Mouse (Mus musculus) limb, embryonic 13.5 days (tissue): ENCODE measurements at regions not wholly inside any gene's neighbourhood (a gene's known extent, or its start where the extent isn't known, plus 50 kb on each side); places are given as distances from the start of the nearest gene placed in this dataset.

Experiments used
- ATAC-seq: fragments of 200-750 bp; cut with Nextera tagmentation; 2 replicates; pipeline ENCODE4 v1.8.0; 2017; ENCODE audit warnings: low read depth, moderate number of reproducible peaks, moderate TSS enrichment; ENCODE audit not compliant: low FRiP score
- H3K27ac ChIP-seq: fragments of 300-500 bp; sonication (generic); 2 replicates; pipeline ENCODE4 v1.5.1; 2015; ENCODE audit warnings: inconsistent platforms, mild to moderate bottlenecking, moderate library complexity
- H3K27me3 ChIP-seq: fragments of 300-500 bp; sonication (generic); 2 replicates; pipeline ENCODE4 v1.6.1; 2015; ENCODE audit warnings: mild to moderate bottlenecking, inconsistent platforms
- H3K36me3 ChIP-seq: fragments of 300-500 bp; sonication (generic); 2 replicates; pipeline ENCODE4 v1.6.1; 2015; ENCODE audit warnings: inconsistent platforms, mild to moderate bottlenecking, moderate library complexity
- H3K4me1 ChIP-seq: fragments of 300-500 bp; sonication (generic); 2 replicates; pipeline ENCODE4 v1.6.1; 2015; ENCODE audit warnings: inconsistent platforms
- H3K4me2 ChIP-seq: fragments of 300-500 bp; sonication (generic); replicated peaks from 2 replicates; pipeline ENCODE4 v1.6.1; 2015; ENCODE audit warnings: inconsistent platforms, mild to moderate bottlenecking, moderate library complexity
- H3K4me3 ChIP-seq: fragments of 300-500 bp; sonication (generic); 2 replicates; pipeline ENCODE4 v1.5.1; 2015; ENCODE audit warnings: moderate library complexity, mild to moderate bottlenecking, inconsistent platforms
- H3K9ac ChIP-seq: fragments of 300-500 bp; sonication (generic); 2 replicates; pipeline ENCODE4 v1.6.1; 2015; ENCODE audit warnings: mild to moderate bottlenecking, inconsistent platforms
- H3K9me3 ChIP-seq: fragments of 300-500 bp; sonication (generic); 2 replicates; pipeline ENCODE4 v1.6.1; 2016; ENCODE audit warnings: inconsistent platforms
- WGBS: fragments of 180-500 bp; shearing (Covaris S2); methylation state at CpG from one replicate; pipeline ENCODE4 v1.1.7; 2015; 5-methylcytosine and 5-hydroxymethylcytosine counted together

- Histone ChIP-seq H3K4me3 (no peak overlapping the region), H3K4me2 (no peak overlapping the region), H3K9me3 (no peaks in the 10 kb centered on the region), H3K27ac (no peak overlapping the region), H3K27me3 (no peaks in the 10 kb centered on the region), H3K4me1 (peaks cover 6% of the 10 kb centered on the region), H3K9ac (no peak overlapping the region), H3K36me3 (no peaks in the 10 kb centered on the region)
- 47% methylated on average over 7 of the region's 7 CpGs for WGBS
- ATAC-seq = peak; percentile 78; the same call in 1 of the 2 replicates
Measured at GRCm38 (mm10) chr12:77638266-77638665, 400.3 kb downstream of the Fut8 start.

GRCm38 (mm10) chr12:77642336-77642735 is 404.4 kb downstream of the Fut8 start:
- H3K36me3 ChIP-seq = no peaks in the 10 kb centered on the region
- no peak overlapping the region for H3K4me2 ChIP-seq
- peaks cover 6% of the 10 kb centered on the region for H3K4me1 ChIP-seq
- no peak overlapping the region for H3K27ac ChIP-seq
- no peak for ATAC-seq
- no peaks in the 10 kb centered on the region for H3K9me3 ChIP-seq
- H3K27me3 ChIP-seq = no peaks in the 10 kb centered on the region
- no peak overlapping the region for H3K9ac ChIP-seq
- H3K4me3 ChIP-seq = no peak overlapping the region
- 79% methylated on average over 4 of the region's 4 CpGs for WGBS

GRCm38 (mm10) chr12:77647841-77648240 is 409.9 kb downstream of the Fut8 start:
- no peak overlapping the region for H3K4me3 ChIP-seq
- H3K9ac ChIP-seq = no peak overlapping the region
- no peaks in the 10 kb centered on the region for H3K4me1 ChIP-seq
- H3K9me3 ChIP-seq = no peaks in the 10 kb centered on the region
- H3K27me3 ChIP-seq = no peaks in the 10 kb centered on the region
- ATAC-seq = no peak
- no peak overlapping the region for H3K4me2 ChIP-seq
- no peaks in the 10 kb centered on the region for H3K36me3 ChIP-seq
- H3K27ac ChIP-seq = no peak overlapping the region
- 54% methylated on average over 3 of the region's 3 CpGs for WGBS

- ATAC-seq = no peak
- no peak overlapping the region for H3K9ac ChIP-seq
- 64% methylated on average over 3 of the region's 3 CpGs for WGBS
Measured at GRCm38 (mm10) chr12:77654282-77654681, 416.4 kb downstream of the Fut8 start.

GRCm38 (mm10) chr12:77657060-77657459 is 419.1 kb downstream of the Fut8 start:
- 67% methylated on average over 5 of the region's 5 CpGs for WGBS
- Histone ChIP-seq H3K4me1 (0 out of 2 replicates have a peak, but pooled peaks cover 4% of the 10 kb centered on the region), H3K27ac (no peak overlapping the region), H3K27me3 (no peaks in the 10 kb centered on the region), H3K4me3 (no peak overlapping the region), H3K9ac (no peak overlapping the region), H3K9me3 (no peaks in the 10 kb centered on the region), H3K36me3 (no peaks in the 10 kb centered on the region), H3K4me2 (no peak overlapping the region)
- no peak for ATAC-seq

More at GRCm38 (mm10) chr12:77654282-77654681, 416.4 kb downstream of the Fut8 start:
- no peak overlapping the region for H3K4me3 ChIP-seq
- no peaks in the 10 kb centered on the region for H3K36me3 ChIP-seq
- no peak overlapping the region for H3K27ac ChIP-seq
- H3K9me3 ChIP-seq = no peaks in the 10 kb centered on the region
- 0 out of 2 replicates have a peak, but pooled peaks cover 4% of the 10 kb centered on the region for H3K4me1 ChIP-seq
- no peaks in the 10 kb centered on the region for H3K27me3 ChIP-seq
- no peak overlapping the region for H3K4me2 ChIP-seq

GRCm38 (mm10) chr12:77657878-77658277 is 420.0 kb downstream of the Fut8 start:
- no peak for ATAC-seq
- H3K27ac ChIP-seq = no peak overlapping the region
- H3K4me1 ChIP-seq = 0 out of 2 replicates have a peak, but pooled peaks cover 4% of the 10 kb centered on the region
- no peaks in the 10 kb centered on the region for H3K27me3 ChIP-seq
- no peaks in the 10 kb centered on the region for H3K36me3 ChIP-seq
- H3K4me3 ChIP-seq = no peak overlapping the region
- no peak overlapping the region for H3K9ac ChIP-seq
- H3K4me2 ChIP-seq = no peak overlapping the region
- no peaks in the 10 kb centered on the region for H3K9me3 ChIP-seq
- 20% methylated on average over 3 of the region's 3 CpGs for WGBS

GRCm38 (mm10) chr12:77663180-77663579 is 425.3 kb downstream of the Fut8 start:
- Histone ChIP-seq H3K4me2 (no peak overlapping the region), H3K36me3 (no peaks in the 10 kb centered on the region), H3K27ac (no peak overlapping the region), H3K4me3 (no peak overlapping the region), H3K4me1 (no peaks in the 10 kb centered on the region), H3K9me3 (no peaks in the 10 kb centered on the region), H3K27me3 (no peaks in the 10 kb centered on the region), H3K9ac (no peak overlapping the region)
- no peak for ATAC-seq
- 84% methylated on average over 3 of the region's 3 CpGs for WGBS

GRCm38 (mm10) chr12:77663665-77664374 is 425.9 kb downstream of the Fut8 start:
- Histone ChIP-seq H3K9ac (no peak overlapping the region), H3K4me1 (no peaks in the 10 kb centered on the region), H3K4me2 (no peak overlapping the region), H3K27ac (no peak overlapping the region), H3K4me3 (no peak overlapping the region), H3K36me3 (no peaks in the 10 kb centered on the region), H3K9me3 (no peaks in the 10 kb centered on the region), H3K27me3 (no peaks in the 10 kb centered on the region)
- 71% methylated on average over 7 of the region's 7 CpGs for WGBS
- no peak for ATAC-seq

- H3K36me3 ChIP-seq = no peaks in the 10 kb centered on the region
- WGBS = 83% methylated on average over 8 of the region's 8 CpGs
- no peak overlapping the region for H3K4me2 ChIP-seq
- no peak overlapping the region for H3K9ac ChIP-seq
- peaks cover 9% of the 10 kb centered on the region for H3K27me3 ChIP-seq
- ATAC-seq = no peak
- H3K9me3 ChIP-seq = no peaks in the 10 kb centered on the region
- H3K27ac ChIP-seq = no peak overlapping the region
- no peak overlapping the region for H3K4me3 ChIP-seq
- H3K4me1 ChIP-seq = no peaks in the 10 kb centered on the region
Measured at GRCm38 (mm10) chr12:77666411-77666810, 428.5 kb downstream of the Fut8 start.

- H3K4me1 ChIP-seq = no peaks in the 10 kb centered on the region
- no peak overlapping the region for H3K4me3 ChIP-seq
- peaks cover 11% of the 10 kb centered on the region for H3K27me3 ChIP-seq
- ATAC-seq = no peak
- no peak overlapping the region for H3K27ac ChIP-seq
- 73% methylated on average over 10 of the region's 10 CpGs for WGBS
- no peak overlapping the region for H3K9ac ChIP-seq
- H3K9me3 ChIP-seq = no peaks in the 10 kb centered on the region
- no peaks in the 10 kb centered on the region for H3K36me3 ChIP-seq
- H3K4me2 ChIP-seq = no peak overlapping the region
Measured at GRCm38 (mm10) chr12:77667151-77667874, 429.4 kb downstream of the Fut8 start.

- H3K4me2 ChIP-seq = no peak overlapping the region
- H3K4me3 ChIP-seq = no peak overlapping the region
- no peak overlapping the region for H3K27ac ChIP-seq
- WGBS = 1% methylated on average over 6 of the region's 6 CpGs
- H3K36me3 ChIP-seq = no peaks in the 10 kb centered on the region
- H3K9ac ChIP-seq = no peak overlapping the region
- peak; percentile 65 for ATAC-seq
- H3K9me3 ChIP-seq = no peaks in the 10 kb centered on the region
- peaks cover 3% of the 10 kb centered on the region for H3K4me1 ChIP-seq
- H3K27me3 ChIP-seq = peaks cover 11% of the 10 kb centered on the region
Measured at GRCm38 (mm10) chr12:77667875-77668204, 429.9 kb downstream of the Fut8 start.

GRCm38 (mm10) chr12:77670531-77670930 is 432.6 kb downstream of the Fut8 start:
- H3K36me3 ChIP-seq = no peaks in the 10 kb centered on the region
- ATAC-seq = peak; percentile 71; the same call in 1 of the 2 replicates
- 61% methylated on average over 8 of the region's 8 CpGs for WGBS
- no peak overlapping the region for H3K9ac ChIP-seq
- H3K27ac ChIP-seq = no peak overlapping the region
- no peak overlapping the region for H3K4me2 ChIP-seq
- peaks cover 11% of the 10 kb centered on the region for H3K27me3 ChIP-seq
- no peak overlapping the region for H3K4me3 ChIP-seq
- no peaks in the 10 kb centered on the region for H3K9me3 ChIP-seq
- peaks cover 11% of the 10 kb centered on the region for H3K4me1 ChIP-seq
